Mouse (Mus musculus) CH12.LX (cell line): ENCODE measurements at regions not wholly inside any gene's neighbourhood (a gene's known extent, or its start where the extent isn't known, plus 50 kb on each side); places are given as distances from the start of the nearest gene placed in this dataset.

Experiments
- DNase-seq: peaks from one replicate; pipeline ENCODE4 v3.0.0-alpha.2; 2013; ENCODE audit errors: extremely low read depth
- H3K27ac ChIP-seq: 2 replicates; pipeline ENCODE4 v1.5.1; 2012; ENCODE audit warnings: low read depth, mild to moderate bottlenecking, control low read depth, moderate library complexity; ENCODE audit not compliant: insufficient read depth
- H3K27me3 ChIP-seq: replicated peaks from 2 replicates; pipeline ENCODE3; 2012; ENCODE audit warnings: inconsistent platforms
- H3K36me3 ChIP-seq, 2 experiments: replicated peaks in 1 of 2; 2 replicates each; pipeline versions ENCODE3 to v1.6.1; 2012; ENCODE audit warnings: inconsistent platforms in 1 of 2, low read length in 1 of 2, mild to moderate bottlenecking in 1 of 2, mixed read lengths in 1 of 2, moderate library complexity in 1 of 2; ENCODE audit not compliant: control insufficient read depth in 1 of 2, insufficient read depth in 1 of 2
- H3K4me1 ChIP-seq, 2 experiments: 2 replicates each; pipeline ENCODE4 v1.6.1; 2012; ENCODE audit warnings: inconsistent platforms in 1 of 2, moderate library complexity in 1 of 2; ENCODE audit not compliant: insufficient read depth in 2 of 2, control insufficient read depth in 1 of 2
- H3K4me2 ChIP-seq: 2 replicates; pipeline ENCODE4 v1.6.1; 2012; ENCODE audit warnings: low read depth, mild to moderate bottlenecking, control low read depth; ENCODE audit not compliant: poor library complexity, insufficient read depth, severe bottlenecking
- H3K4me3 ChIP-seq, 3 experiments: fragments of 150-350 bp in 1 of 3; sonication (generic) in 1 of 3; replicated peaks in 1 of 3; 2 replicates each; pipeline versions ENCODE3 to v1.5.1; 2011 to 2012; ENCODE audit warnings: low read depth in 2 of 3, low read length in 2 of 3, mild to moderate bottlenecking in 2 of 3, moderate library complexity in 2 of 3, control low read depth in 1 of 3, improper control_type of control experiment in 1 of 3, inconsistent platforms in 1 of 3, mixed read lengths in 1 of 3; ENCODE audit not compliant: poor library complexity in 1 of 3
- H3K79me2 ChIP-seq: replicated peaks from 2 replicates; pipeline ENCODE4 v1.6.1; 2012; ENCODE audit warnings: mild to moderate bottlenecking, moderate library complexity; ENCODE audit not compliant: control insufficient read depth, poor library complexity, insufficient read depth, severe bottlenecking; ENCODE audit errors: extremely low read depth
- H3K9ac ChIP-seq: 2 replicates; pipeline ENCODE4 v1.6.1; 2012; ENCODE audit warnings: low read depth, mild to moderate bottlenecking, control low read depth, moderate library complexity; ENCODE audit not compliant: insufficient read depth
- H3K9me3 ChIP-seq: replicated peaks from 2 replicates; pipeline ENCODE3; 2012; ENCODE audit warnings: low read length, inconsistent platforms, mixed read lengths
- BHLHE40 ChIP-seq: IDR thresholded peaks from 2 replicates; pipeline ENCODE4 v1.6.1; 2011; ENCODE audit warnings: mild to moderate bottlenecking, low read depth, low read length, improper control_type of control experiment
- CHD1 ChIP-seq: IDR thresholded peaks from 2 replicates; pipeline ENCODE4 v1.6.1; 2012; ENCODE audit warnings: low read depth, low read length, improper control_type of control experiment, inconsistent platforms
- E2F4 ChIP-seq: IDR thresholded peaks from 2 replicates; pipeline ENCODE4 v1.6.1; 2011; ENCODE audit warnings: low read depth, low read length, improper control_type of control experiment; ENCODE audit not compliant: insufficient replicate concordance
- ELF1 ChIP-seq: IDR thresholded peaks from 2 replicates; pipeline ENCODE4 v1.6.1; 2014; ENCODE audit warnings: low read depth, mild to moderate bottlenecking, inconsistent platforms, low read length, improper control_type of control experiment
- EP300 ChIP-seq: IDR thresholded peaks from 2 replicates; pipeline ENCODE4 v1.6.1; 2011; ENCODE audit warnings: low read length, improper control_type of control experiment
- JUN ChIP-seq: IDR thresholded peaks from 2 replicates; pipeline ENCODE4 v1.6.1; 2011; ENCODE audit warnings: low read depth, mild to moderate bottlenecking, low read length, improper control_type of control experiment, moderate library complexity; ENCODE audit not compliant: insufficient read depth
- JUND ChIP-seq: conservative IDR thresholded peaks from 2 replicates; pipeline ENCODE4 v1.6.1; 2011; ENCODE audit warnings: low read depth, low read length, improper control_type of control experiment
- KAT2A ChIP-seq: IDR thresholded peaks from 2 replicates; pipeline ENCODE4 v1.6.1; 2012; ENCODE audit warnings: low read length, improper control_type of control experiment, inconsistent platforms; ENCODE audit not compliant: insufficient replicate concordance
- MEF2A ChIP-seq: IDR thresholded peaks from 2 replicates; pipeline ENCODE4 v1.6.1; 2014; ENCODE audit warnings: low read depth, mild to moderate bottlenecking, inconsistent platforms, low read length, improper control_type of control experiment, borderline replicate concordance
- NELFE ChIP-seq: IDR thresholded peaks from 2 replicates; pipeline ENCODE4 v1.6.1; 2011; ENCODE audit warnings: low read depth, low read length, improper control_type of control experiment
- POLR2AphosphoS2 ChIP-seq: IDR thresholded peaks from 2 replicates; pipeline ENCODE4 v1.6.1; 2011; ENCODE audit warnings: low read depth, low read length, improper control_type of control experiment
- SIN3A ChIP-seq: IDR thresholded peaks from 2 replicates; pipeline ENCODE4 v1.6.1; 2012; ENCODE audit warnings: low read length, improper control_type of control experiment, inconsistent platforms
- TCF12 ChIP-seq: IDR thresholded peaks from 2 replicates; pipeline ENCODE4 v1.6.1; 2014; ENCODE audit warnings: low read depth, mild to moderate bottlenecking, inconsistent platforms, low read length, improper control_type of control experiment
- USF1 ChIP-seq: IDR thresholded peaks from 2 replicates; pipeline ENCODE4 v1.6.1; 2014; ENCODE audit warnings: low read depth, mild to moderate bottlenecking, inconsistent platforms, low read length, improper control_type of control experiment
- ZC3H11A ChIP-seq: IDR thresholded peaks from 2 replicates; pipeline ENCODE4 v1.6.1; 2012; ENCODE audit warnings: low read depth, mild to moderate bottlenecking, inconsistent platforms, low read length, improper control_type of control experiment
- dilution Hi-C: fragments of 300-500 bp; cut with MboI; formaldehyde crosslinking; loops from 2 replicates; pipeline ENCODE4 v1.14.3; 2020; ENCODE audit warnings: low sequenced_read_pairs; ENCODE audit not compliant: extremely low pct_unique_long_range_greater_than_20kb, extremely low pct_ligation_motif_present
- in situ Hi-C: fragments of 300-500 bp; cut with MboI; formaldehyde crosslinking; loops from 3 replicates; pipeline ENCODE4 v1.14.3; 2019; ENCODE audit warnings: low sequenced_read_pairs, low pct_ligation_motif_present, low pct_unique_long_range_greater_than_20kb, mixed read lengths

DNA sequence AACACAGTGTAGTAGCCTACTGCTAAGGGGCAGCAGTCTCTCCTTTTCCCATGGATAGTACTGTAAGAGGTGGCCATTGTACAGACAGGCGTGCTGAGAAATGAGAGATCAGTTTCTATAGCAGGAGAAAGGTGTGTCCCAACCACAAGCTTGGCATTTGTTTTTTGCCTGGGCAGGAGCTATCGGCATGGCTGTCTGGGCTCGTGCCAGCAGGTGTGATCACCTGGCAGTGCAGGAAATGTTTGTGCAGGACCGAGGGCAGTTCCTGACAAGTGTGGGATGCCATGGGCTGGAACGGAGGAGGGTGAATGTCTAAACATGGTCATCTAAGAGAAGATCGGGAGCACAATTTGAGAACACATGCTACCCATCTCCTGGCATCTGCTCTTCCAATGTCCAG lies 205.4 kb downstream of the Nuak1 start (continued):
- TF ChIP-seq POLR2AphosphoS2, result no peak
- no peak for TF ChIP-seq SIN3A

GRCm38 (mm10) chr10:84236236-84236635 lies 204.2 kb downstream of the Nuak1 start:
- H3K4me1 ChIP-seq, result peaks cover 0 to 10% of the 10 kb centered on the region in 2 experiments; a peak in 2 of 4 replicates
- no peak overlapping the region for H3K4me3 ChIP-seq
- H3K27me3 ChIP-seq, result no peaks in the 10 kb centered on the region
- TF ChIP-seq POLR2AphosphoS2 (no peak), JUND (no peak), ZC3H11A (no peak), JUN (no peak), BHLHE40 (no peak)
- H3K27ac ChIP-seq, result no peak overlapping the region
- H3K9me3 ChIP-seq, result peaks cover 2% of the 10 kb centered on the region
- no peak overlapping the region for H3K4me2 ChIP-seq
- H3K36me3 ChIP-seq, result no peaks in the 10 kb centered on the region
- no peak for DNase-seq
- in situ Hi-C loops, result no loop called here
- no peaks in the 10 kb centered on the region for H3K79me2 ChIP-seq
- dilution Hi-C loops, result no loop called here
- no peak overlapping the region for H3K9ac ChIP-seq

- Histone ChIP-seq H3K9me3 (peaks cover 14% of the 10 kb centered on the region), H3K27ac (no peak overlapping the region), H3K36me3 (no peaks in the 10 kb centered on the region), H3K4me3 (no peak overlapping the region), H3K4me1 (peaks cover 0 to 10% of the 10 kb centered on the region in 2 experiments; a peak in 2 of 4 replicates)
- in situ Hi-C loops, result no loop called here
- DNase-seq, result no peak
- TF ChIP-seq EP300 (no peak), KAT2A (no peak), USF1 (no peak), POLR2AphosphoS2 (no peak)
- TF ChIP-seq, all 38 proteins: peak for 0
- H3K4me2 ChIP-seq, result no peak overlapping the region
- H3K27me3 ChIP-seq, result no peaks in the 10 kb centered on the region
- no peak overlapping the region for H3K9ac ChIP-seq
- dilution Hi-C loops, result no loop called here
- H3K79me2 ChIP-seq, result no peaks in the 10 kb centered on the region
Measured at GRCm38 (mm10) chr10:84238279-84238963, 202.0 kb downstream of the Nuak1 start.

GRCm38 (mm10) chr10:84243283-84243682 lies 197.1 kb downstream of the Nuak1 start:
- Histone ChIP-seq H3K79me2 (no peaks in the 10 kb centered on the region), H3K27me3 (no peaks in the 10 kb centered on the region), H3K9ac (no peak overlapping the region), H3K4me2 (no peak overlapping the region), H3K9me3 (peaks cover 14% of the 10 kb centered on the region), H3K4me1 (peaks cover 0 to 9% of the 10 kb centered on the region in 2 experiments; a peak in 2 of 4 replicates), H3K27ac (no peak overlapping the region), H3K36me3 (no peaks in the 10 kb centered on the region), H3K4me3 (no peak overlapping the region)
- dilution Hi-C loops (no loop called here), in situ Hi-C loops (no loop called here)
- TF ChIP-seq E2F4, result no peak
- no peak for TF ChIP-seq USF1
- TF ChIP-seq ELF1, result no peak
- no peak for TF ChIP-seq JUND
- TF ChIP-seq TCF12, result no peak
- TF ChIP-seq NELFE, result no peak
- TF ChIP-seq CHD1, result no peak
- no peak for TF ChIP-seq MEF2A
- DNase-seq, result no peak
